Mouse (Mus musculus) heart, embryonic 15.5 days (tissue): ENCODE results near the gene Epb42. TPM values are rescaled to one million over a fixed set of nuclear protein-coding genes. Genes with fewer than 3 reads are reported as not detected.
"Not testable (repeated sequence)": the region's sequence is repeated elsewhere in the genome, so short reads cannot be mapped to it uniquely, and the experiment has no call there.

Source experiments
- ATAC-seq: fragments of 200-750 bp; cut with Nextera tagmentation; replicated peaks from 2 replicates; pipeline ENCODE4 v1.8.0; 2017; ENCODE audit warnings: low read depth, moderate TSS enrichment; ENCODE audit not compliant: insufficient number of reproducible peaks, insufficient read depth, low FRiP score
- H3K27ac ChIP-seq: fragments of 300-500 bp; sonication (generic); 2 replicates; pipeline ENCODE4 v1.5.1; 2015; ENCODE audit warnings: mild to moderate bottlenecking, inconsistent platforms
- H3K27me3 ChIP-seq: fragments of 300-500 bp; sonication (generic); 2 replicates; pipeline ENCODE4 v1.6.1; 2015; ENCODE audit warnings: inconsistent platforms
- H3K36me3 ChIP-seq: fragments of 300-500 bp; sonication (generic); 2 replicates; pipeline ENCODE4 v1.6.1; 2015; ENCODE audit warnings: mild to moderate bottlenecking, inconsistent platforms
- H3K4me1 ChIP-seq: fragments of 300-500 bp; sonication (generic); replicated peaks from 2 replicates; pipeline ENCODE4 v1.6.1; 2015; ENCODE audit warnings: inconsistent platforms
- H3K4me2 ChIP-seq: fragments of 300-500 bp; sonication (generic); 2 replicates; pipeline ENCODE4 v1.6.1; 2015; ENCODE audit warnings: inconsistent platforms, mild to moderate bottlenecking, moderate library complexity
- H3K4me3 ChIP-seq: fragments of 300-500 bp; sonication (generic); 2 replicates; pipeline ENCODE4 v1.5.1; 2015; ENCODE audit warnings: mild to moderate bottlenecking, inconsistent platforms
- H3K9ac ChIP-seq: fragments of 300-500 bp; sonication (generic); 2 replicates; pipeline ENCODE4 v1.6.1; 2015; ENCODE audit warnings: mild to moderate bottlenecking, inconsistent platforms
- H3K9me3 ChIP-seq: fragments of 300-500 bp; sonication (generic); replicated peaks from 2 replicates; pipeline ENCODE4 v1.6.1; 2016; ENCODE audit warnings: inconsistent platforms
- WGBS: fragments of 180-500 bp; shearing (Covaris S2); methylation state at CpG from one replicate; pipeline ENCODE4 v1.1.7; 2015; ENCODE audit warnings: mixed read lengths; 5-methylcytosine and 5-hydroxymethylcytosine counted together
- polyA plus RNA-seq: library from polyadenylated mRNA; unstranded; fragments of >200 nt; fragmentation: Nextera tagmentation; extraction: Ambion mirVana; gene quantifications from 2 replicates; pipeline ENCODE4 v1.2.1, GENCODE M21; 2015

The Epb42 gene
- polyA plus RNA-seq, 1 experiment from 2014 or later: 1.8 TPM

GRCm38 (mm10) chr2:121006986-121007385, 29.9 kb downstream of the Epb42 start:
- H3K9me3 ChIP-seq: no peaks in the 10 kb centered on the region
- no peak overlapping the region for H3K4me2 ChIP-seq
- ATAC-seq: no peak
- peaks cover 8% of the 10 kb centered on the region for H3K4me1 ChIP-seq
- WGBS: 83% methylated on average over 1 of the region's 1 CpGs
- no peak overlapping the region for H3K9ac ChIP-seq
- H3K4me3 ChIP-seq: no peak overlapping the region
- H3K27me3 ChIP-seq: no peaks in the 10 kb centered on the region
- 0 out of 2 replicates have a peak, but pooled peaks cover 3% of the 10 kb centered on the region for H3K36me3 ChIP-seq
- no peak overlapping the region for H3K27ac ChIP-seq

DNA sequence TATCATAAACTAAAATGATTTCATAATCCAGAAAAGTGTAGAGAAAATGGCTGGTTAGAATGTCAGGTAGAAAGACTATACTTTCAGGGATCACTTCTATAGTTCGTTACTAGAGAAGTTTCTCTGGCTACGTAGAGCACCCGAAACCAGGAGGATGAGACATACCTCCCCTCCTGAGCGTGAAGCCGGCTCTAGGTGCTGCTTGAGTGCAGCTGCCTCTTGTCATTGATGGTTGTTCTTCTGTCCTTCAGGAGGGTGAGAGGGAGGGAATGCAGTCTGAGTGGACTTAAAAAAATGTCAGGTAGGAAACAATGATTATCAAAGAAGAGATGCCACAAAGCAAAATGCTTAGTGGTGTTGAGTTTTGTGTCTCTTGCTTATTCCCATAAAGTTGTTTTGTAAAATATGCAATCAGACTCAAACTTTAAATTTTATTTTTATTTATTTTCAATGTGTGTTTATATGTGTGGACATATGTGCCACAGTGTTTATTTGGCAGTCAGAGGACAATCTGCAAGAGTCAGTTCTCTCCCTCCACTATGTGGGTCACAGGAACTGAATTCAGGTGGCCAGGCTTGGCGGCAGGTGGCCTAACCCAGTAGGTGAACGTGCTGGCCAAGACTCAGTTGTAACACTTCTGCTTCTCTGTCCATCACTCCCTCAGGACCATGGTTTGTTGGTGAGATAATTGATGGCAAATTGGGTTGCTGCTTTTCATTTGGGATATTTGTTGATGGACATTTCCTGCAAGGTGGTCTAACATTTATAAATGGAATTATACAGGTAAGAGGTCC, 32.7 kb downstream of the Epb42 start:
- Histone ChIP-seq H3K4me1 (peaks cover 5% of the 10 kb centered on the region), H3K9me3 (no peaks in the 10 kb centered on the region), H3K4me2 (no peak overlapping the region), H3K4me3 (no peak overlapping the region), H3K27ac (no peak overlapping the region), H3K27me3 (no peaks in the 10 kb centered on the region), H3K9ac (no peak overlapping the region), H3K36me3 (no peaks in the 10 kb centered on the region)
- 77% methylated on average over 7 of the region's 7 CpGs for WGBS
- ATAC-seq: no peak

GRCm38 (mm10) chr2:121003586-121003985, 33.3 kb downstream of the Epb42 start:
- Histone ChIP-seq H3K36me3 (no peaks in the 10 kb centered on the region), H3K4me3 (no peak overlapping the region), H3K4me2 (no peak overlapping the region), H3K9ac (no peak overlapping the region), H3K27ac (no peak overlapping the region), H3K27me3 (no peaks in the 10 kb centered on the region), H3K9me3 (no peaks in the 10 kb centered on the region), H3K4me1 (no peaks in the 10 kb centered on the region)
- 61% methylated on average over 2 of the region's 2 CpGs for WGBS
- no peak for ATAC-seq

DNA sequence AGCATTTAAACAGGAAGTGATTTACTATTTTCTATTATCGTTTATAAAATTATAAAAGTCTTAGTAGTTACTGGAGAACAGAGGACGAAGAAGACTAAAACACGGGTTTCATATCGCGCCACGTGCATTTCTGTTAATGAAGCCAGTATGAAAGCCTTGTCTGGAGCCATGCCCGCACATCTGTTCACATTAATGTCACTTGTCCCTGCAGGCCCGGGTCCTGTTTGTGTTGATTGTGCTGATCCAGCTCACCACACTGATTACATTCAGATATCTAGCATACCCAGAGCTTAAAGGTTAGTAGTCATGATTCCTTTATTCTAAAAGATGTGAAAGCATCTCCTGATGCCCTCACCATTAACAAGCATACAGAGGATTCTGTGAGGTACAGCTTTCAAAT, 38.0 kb downstream of the Epb42 start:
- WGBS: 79% methylated on average over 8 of the region's 8 CpGs
- H3K9ac ChIP-seq: no peak overlapping the region

GRCm38 (mm10) chr2:120996607-120997006, 40.3 kb downstream of the Epb42 start:
- not testable (repeated sequence) for H3K27me3 ChIP-seq, H3K36me3 ChIP-seq, H3K27ac ChIP-seq, H3K9me3 ChIP-seq, H3K4me2 ChIP-seq, H3K4me3 ChIP-seq, ATAC-seq, H3K4me1 ChIP-seq, H3K9ac ChIP-seq
- 77% methylated on average over 1 of the region's 1 CpGs for whole genome bisulfite sequencing

More for the DNA sequence above, 38.0 kb downstream of the Epb42 start:
- no peaks in the 10 kb centered on the region for H3K27me3 ChIP-seq
- H3K4me1 ChIP-seq: no peaks in the 10 kb centered on the region
- H3K4me2 ChIP-seq: no peak overlapping the region
- H3K36me3 ChIP-seq: no peaks in the 10 kb centered on the region
- H3K27ac ChIP-seq: no peak overlapping the region
- no peak for ATAC-seq
- H3K9me3 ChIP-seq: no peaks in the 10 kb centered on the region
- no peak overlapping the region for H3K4me3 ChIP-seq

- Histone ChIP-seq H3K9me3 (no peaks in the 10 kb centered on the region), H3K4me1 (no peaks in the 10 kb centered on the region), H3K36me3 (no peaks in the 10 kb centered on the region), H3K4me2 (no peak overlapping the region), H3K27me3 (no peaks in the 10 kb centered on the region), H3K4me3 (no peak overlapping the region), H3K27ac (no peak overlapping the region), H3K9ac (no peak overlapping the region)
- no peak for ATAC-seq
- WGBS: 72% methylated on average over 4 of the region's 4 CpGs
Measured at GRCm38 (mm10) chr2:120991196-120991595, 45.7 kb downstream of the Epb42 start.

- no peak overlapping the region for H3K9ac ChIP-seq
- no peak overlapping the region for H3K4me2 ChIP-seq
- no peak overlapping the region for H3K4me3 ChIP-seq
- H3K9me3 ChIP-seq: no peaks in the 10 kb centered on the region
- H3K27me3 ChIP-seq: no peaks in the 10 kb centered on the region
- WGBS: 75% methylated on average over 1 of the region's 1 CpGs
- H3K4me1 ChIP-seq: no peaks in the 10 kb centered on the region
- no peaks in the 10 kb centered on the region for H3K36me3 ChIP-seq
- ATAC-seq: no peak
- no peak overlapping the region for H3K27ac ChIP-seq
Measured at GRCm38 (mm10) chr2:120985241-120985640, 51.6 kb downstream of the Epb42 start.

DNA sequence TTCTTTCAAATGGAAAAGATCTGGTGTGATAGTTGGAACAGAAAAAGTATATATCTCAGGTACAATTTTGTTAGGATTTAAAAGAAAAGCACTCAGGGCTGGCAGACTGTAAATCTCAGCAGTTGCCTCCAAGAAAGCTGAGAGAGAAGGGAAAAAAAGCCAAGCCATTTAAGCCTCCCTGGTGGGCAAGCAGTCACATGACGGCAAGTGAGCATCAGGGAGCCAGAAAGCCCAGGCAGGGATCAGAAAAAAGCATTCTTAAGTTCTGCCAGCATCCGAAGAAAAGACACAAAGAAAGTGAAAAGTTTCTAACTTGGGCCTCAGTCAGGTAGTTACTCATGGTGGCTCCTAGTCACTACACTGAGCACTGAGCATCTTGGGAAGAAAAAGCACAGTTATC, 53.3 kb downstream of the Epb42 start:
- WGBS: 34% methylated on average over 2 of the region's 2 CpGs
- Histone ChIP-seq H3K9ac (no peak overlapping the region), H3K4me1 (no peaks in the 10 kb centered on the region), H3K36me3 (no peaks in the 10 kb centered on the region), H3K4me2 (no peak overlapping the region), H3K27ac (no peak overlapping the region), H3K4me3 (no peak overlapping the region), H3K27me3 (no peaks in the 10 kb centered on the region), H3K9me3 (no peaks in the 10 kb centered on the region)
- ATAC-seq: no peak

GRCm38 (mm10) chr2:120980861-120981260, 56.0 kb downstream of the Epb42 start:
- Histone ChIP-seq H3K9ac (no peak overlapping the region), H3K27me3 (no peaks in the 10 kb centered on the region), H3K4me1 (peaks cover 3% of the 10 kb centered on the region; the same call in 1 of the 2 replicates), H3K27ac (no peak overlapping the region), H3K36me3 (no peaks in the 10 kb centered on the region), H3K4me3 (no peak overlapping the region), H3K4me2 (no peak overlapping the region), H3K9me3 (no peaks in the 10 kb centered on the region)
- no peak for ATAC-seq
- WGBS: 39% methylated on average over 2 of the region's 2 CpGs

DNA sequence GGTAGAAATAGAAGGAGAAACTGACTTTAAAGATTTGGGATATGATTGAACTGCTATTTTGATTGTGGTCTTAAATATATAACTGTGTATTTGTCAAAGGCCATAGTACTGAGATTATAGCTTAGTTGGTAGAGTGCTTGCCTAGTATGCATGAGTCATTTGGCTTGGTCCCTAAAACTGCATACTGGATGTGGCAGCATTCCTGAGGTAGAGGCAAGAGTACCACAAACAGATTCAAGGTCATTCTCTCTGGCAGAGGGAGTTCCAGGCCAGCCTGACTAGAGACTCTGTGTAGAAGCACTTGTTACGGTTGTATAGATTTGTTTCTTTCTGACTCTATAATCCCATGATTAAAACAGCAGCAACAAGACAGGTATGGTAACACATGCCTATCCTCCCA, 57.1 kb downstream of the Epb42 start:
- no peak overlapping the region for H3K4me2 ChIP-seq
- H3K9me3 ChIP-seq: no peaks in the 10 kb centered on the region
- H3K4me3 ChIP-seq: no peak overlapping the region
- H3K36me3 ChIP-seq: no peaks in the 10 kb centered on the region
- ATAC-seq: no peak
- 71% methylated on average over 1 of the region's 1 CpGs for WGBS
- peaks cover 3% of the 10 kb centered on the region; the same call in 1 of the 2 replicates for H3K4me1 ChIP-seq
- no peaks in the 10 kb centered on the region for H3K27me3 ChIP-seq
- H3K27ac ChIP-seq: no peak overlapping the region
- no peak overlapping the region for H3K9ac ChIP-seq

DNA sequence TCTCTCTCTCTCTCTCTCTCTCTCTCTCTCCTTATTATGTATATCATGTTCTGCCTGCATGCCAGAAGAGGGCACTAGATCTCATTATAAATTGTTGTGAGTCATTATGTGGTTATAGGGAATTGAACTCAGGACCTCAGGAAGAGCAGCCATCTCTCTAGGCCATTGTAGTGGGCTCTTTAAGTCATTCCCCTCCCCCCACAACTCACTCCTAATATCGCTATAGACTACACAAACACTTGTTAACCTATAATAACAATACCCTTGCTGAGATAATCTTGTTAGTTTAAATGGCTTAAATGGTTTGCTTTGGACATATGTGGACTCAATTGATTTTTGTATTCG, 58.2 kb downstream of the Epb42 start:
- Histone ChIP-seq H3K36me3 (no peaks in the 10 kb centered on the region), H3K27ac (no peak overlapping the region), H3K4me1 (peaks cover 3% of the 10 kb centered on the region; the same call in 1 of the 2 replicates), H3K9ac (no peak overlapping the region), H3K27me3 (no peaks in the 10 kb centered on the region), H3K4me2 (no peak overlapping the region), H3K4me3 (no peak overlapping the region), H3K9me3 (no peaks in the 10 kb centered on the region)
- 50% methylated on average over 2 of the region's 2 CpGs for WGBS
- no peak for ATAC-seq
